Mouse (Mus musculus): ENCODE measurements around the gene Akap2. TPM values are rescaled to one million over a fixed set of nuclear protein-coding genes. Genes with fewer than 3 reads are reported as not detected.

The Akap2 gene
- polyA plus RNA-seq, 2 experiments = 0.76 to 1.5 TPM

GRCm38 (mm10) chr4:57716735-57717134, 722 bp upstream of the Akap2 start:
- ATAC-seq (ENCODE audit: insufficient read depth) (no peak), DNase-seq (ENCODE audit: low read depth in 3 of 3, low spot score in 3 of 3) (no peak)
- 56% methylated on average over 4 of the region's 4 CpGs for WGBS (ENCODE audit: insufficient replicate concordance)

DNA sequence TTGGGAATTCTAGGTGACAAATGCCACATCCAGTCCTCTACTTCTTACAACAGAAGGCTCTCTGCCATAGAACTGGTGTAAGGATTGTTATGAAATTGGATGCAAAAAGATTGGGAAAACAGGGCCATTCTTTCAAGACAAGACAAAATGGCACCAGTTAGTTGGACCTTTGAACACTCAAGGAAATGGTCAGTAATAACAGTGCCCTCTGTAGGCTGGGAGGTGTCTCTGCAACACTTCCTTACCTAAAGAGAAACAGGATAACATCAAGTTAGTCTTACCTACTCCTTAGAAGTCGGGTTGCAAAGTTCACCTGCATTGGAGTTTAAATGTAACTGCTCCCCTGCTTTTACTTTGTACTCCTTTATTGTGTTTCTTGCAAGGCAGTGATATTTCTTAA, 1.9 kb downstream of the Akap2 start:
- H3K9ac ChIP-seq (replicated peaks) = no peak overlapping the region
- no peak overlapping the region for H3K4me3 ChIP-seq (ENCODE audit: insufficient read depth in 1 of 2, low read depth in 2 of 2, low read length in 2 of 2)
- H3K27me3 ChIP-seq (ENCODE audit: control insufficient read depth, insufficient read depth, low read length) = no peaks in the 10 kb centered on the region
- no peaks in the 10 kb centered on the region for H3K4me1 ChIP-seq (replicated peaks; ENCODE audit: control insufficient read depth in 2 of 2, insufficient read depth in 2 of 2, low read length in 1 of 2)
- H3K27ac ChIP-seq = no peak overlapping the region
- WGBS (ENCODE audit: insufficient replicate concordance) = 43% methylated on average over 1 of the region's 1 CpGs
- H3K9me3 ChIP-seq (ENCODE audit: control insufficient read depth, low read length) = no peaks in the 10 kb centered on the region
- no peaks in the 10 kb centered on the region for H3K36me3 ChIP-seq (replicated peaks; ENCODE audit: control insufficient read depth, insufficient read depth, low read depth)
- ATAC-seq (ENCODE audit: insufficient read depth) (no peak), DNase-seq (ENCODE audit: low read depth in 3 of 3, low spot score in 3 of 3) (no peak)
- no peak overlapping the region for H3K4me2 ChIP-seq (ENCODE audit: low read depth)
- TF ChIP-seq CTCF (IDR thresholded peaks at IDR 0.05; ENCODE audit: low read depth) = 0 out of 2 replicates have a peak, but pooled peaks have one; percentile 18
- no peak for TF ChIP-seq EP300 (IDR thresholded peaks at IDR 0.05; ENCODE audit: low read depth)

More at GRCm38 (mm10) chr4:57716735-57717134, 722 bp upstream of the Akap2 start:
- no peak overlapping the region for H3K4me3 ChIP-seq (ENCODE audit: insufficient read depth in 1 of 2, low read depth in 2 of 2, low read length in 2 of 2)
- TF ChIP-seq EP300 (IDR thresholded peaks at IDR 0.05; ENCODE audit: low read depth) (no peak), CTCF (IDR thresholded peaks at IDR 0.05; ENCODE audit: low read depth) (no peak)
- H3K9ac ChIP-seq (replicated peaks) = no peak overlapping the region
- H3K4me2 ChIP-seq (ENCODE audit: low read depth) = no peak overlapping the region
- no peak overlapping the region for H3K27ac ChIP-seq
- H3K36me3 ChIP-seq (replicated peaks; ENCODE audit: control insufficient read depth, insufficient read depth, low read depth) = no peaks in the 10 kb centered on the region
- H3K27me3 ChIP-seq (ENCODE audit: control insufficient read depth, insufficient read depth, low read length) = no peaks in the 10 kb centered on the region
- H3K4me1 ChIP-seq (replicated peaks; ENCODE audit: control insufficient read depth in 2 of 2, insufficient read depth in 2 of 2, low read length in 1 of 2) = no peaks in the 10 kb centered on the region
- no peaks in the 10 kb centered on the region for H3K9me3 ChIP-seq (ENCODE audit: control insufficient read depth, low read length)

DNA sequence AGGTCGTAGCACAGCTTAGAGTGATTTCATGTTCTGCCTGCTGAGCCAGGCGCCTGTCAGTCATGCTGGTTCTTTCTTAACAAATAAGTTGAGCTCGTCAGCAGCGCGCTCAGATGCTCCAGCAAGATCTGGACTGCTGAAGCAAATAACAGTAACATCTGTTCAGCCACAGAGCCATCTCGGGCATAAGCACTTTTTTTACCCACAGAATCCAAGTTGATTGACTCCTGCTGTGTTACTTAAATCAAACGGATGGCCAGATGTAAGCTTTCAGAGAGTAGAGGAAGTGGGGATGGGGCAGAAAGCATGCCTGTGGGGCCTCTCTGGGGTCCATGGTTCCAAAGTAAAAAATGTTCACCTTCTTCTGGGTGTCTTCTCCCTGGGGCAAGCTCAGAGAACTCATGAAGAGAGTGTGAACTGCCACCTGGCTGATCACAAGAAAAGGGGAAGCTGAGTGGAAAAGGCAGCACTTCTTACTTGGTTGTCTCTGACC, 3.5 kb downstream of the Akap2 start:
- DNase-seq (ENCODE audit: low read depth in 3 of 3, low spot score in 3 of 3) (no peak), ATAC-seq (ENCODE audit: insufficient read depth) (no peak)
- H3K9me3 ChIP-seq (ENCODE audit: control insufficient read depth, low read length) = no peaks in the 10 kb centered on the region
- TF ChIP-seq EP300 (IDR thresholded peaks at IDR 0.05; ENCODE audit: low read depth) (no peak), CTCF (IDR thresholded peaks at IDR 0.05; ENCODE audit: low read depth) (no peak)
- no peak overlapping the region for H3K27ac ChIP-seq
- no peaks in the 10 kb centered on the region for H3K4me1 ChIP-seq (replicated peaks; ENCODE audit: control insufficient read depth in 2 of 2, insufficient read depth in 2 of 2, low read length in 1 of 2)
- no peak overlapping the region for H3K4me3 ChIP-seq (ENCODE audit: insufficient read depth in 1 of 2, low read depth in 2 of 2, low read length in 2 of 2)
- H3K36me3 ChIP-seq (replicated peaks; ENCODE audit: control insufficient read depth, insufficient read depth, low read depth) = no peaks in the 10 kb centered on the region
- WGBS (ENCODE audit: insufficient replicate concordance) = 23% methylated on average over 7 of the region's 7 CpGs
- H3K4me2 ChIP-seq (ENCODE audit: low read depth) = no peak overlapping the region
- H3K9ac ChIP-seq (replicated peaks) = no peak overlapping the region
- H3K27me3 ChIP-seq (ENCODE audit: control insufficient read depth, insufficient read depth, low read length) = no peaks in the 10 kb centered on the region

GRCm38 (mm10) chr4:57722296-57722695, 4.8 kb downstream of the Akap2 start:
- Histone ChIP-seq H3K9ac (replicated peaks) (no peak overlapping the region), H3K27me3 (ENCODE audit: control insufficient read depth, insufficient read depth, low read length) (no peaks in the 10 kb centered on the region), H3K9me3 (ENCODE audit: control insufficient read depth, low read length) (no peaks in the 10 kb centered on the region), H3K4me2 (ENCODE audit: low read depth) (no peak overlapping the region), H3K4me1 (replicated peaks; ENCODE audit: control insufficient read depth in 2 of 2, insufficient read depth in 2 of 2, low read length in 1 of 2) (no peaks in the 10 kb centered on the region), H3K36me3 (replicated peaks; ENCODE audit: control insufficient read depth, insufficient read depth, low read depth) (no peaks in the 10 kb centered on the region), H3K27ac (no peak overlapping the region), H3K4me3 (ENCODE audit: insufficient read depth in 1 of 2, low read depth in 2 of 2, low read length in 2 of 2) (no peak overlapping the region)
- no peak for ATAC-seq (ENCODE audit: insufficient read depth)
- DNase-seq (ENCODE audit: low read depth in 3 of 3, low spot score in 3 of 3) = no peak
- 74% methylated on average over 4 of the region's 4 CpGs for WGBS (ENCODE audit: insufficient replicate concordance)
- no peak for TF ChIP-seq EP300 (IDR thresholded peaks at IDR 0.05; ENCODE audit: low read depth)
- TF ChIP-seq CTCF (IDR thresholded peaks at IDR 0.05; ENCODE audit: low read depth) = no peak

DNA sequence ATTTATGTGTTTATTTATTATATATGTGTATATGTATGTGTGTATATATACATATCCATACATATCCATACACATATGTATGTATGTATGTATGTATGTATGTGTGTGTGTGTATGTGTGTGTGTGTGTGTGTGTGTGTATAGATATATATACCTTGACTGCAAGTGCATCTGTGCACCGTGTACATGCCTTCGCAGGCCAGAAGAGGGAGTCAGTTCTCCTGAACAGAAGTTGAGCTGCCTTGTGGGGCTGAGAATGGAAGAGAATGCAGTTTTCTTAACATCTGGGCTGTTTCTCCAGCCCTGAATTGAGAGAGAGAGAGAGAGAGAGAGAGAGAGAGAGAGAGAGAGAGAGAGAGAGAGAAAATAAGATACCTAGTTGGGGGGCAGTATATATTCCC, 6.2 kb downstream of the Akap2 start:
- DNase-seq (ENCODE audit: low read depth in 3 of 3, low spot score in 3 of 3) (no peak), ATAC-seq (ENCODE audit: insufficient read depth) (no peak)
- Histone ChIP-seq H3K27ac (no peak overlapping the region), H3K9ac (replicated peaks) (no peak overlapping the region), H3K36me3 (replicated peaks; ENCODE audit: control insufficient read depth, insufficient read depth, low read depth) (no peaks in the 10 kb centered on the region), H3K9me3 (ENCODE audit: control insufficient read depth, low read length) (no peaks in the 10 kb centered on the region), H3K4me3 (ENCODE audit: insufficient read depth in 1 of 2, low read depth in 2 of 2, low read length in 2 of 2) (no peak overlapping the region), H3K27me3 (ENCODE audit: control insufficient read depth, insufficient read depth, low read length) (no peaks in the 10 kb centered on the region), H3K4me1 (replicated peaks; ENCODE audit: control insufficient read depth in 2 of 2, insufficient read depth in 2 of 2, low read length in 1 of 2) (no peaks in the 10 kb centered on the region), H3K4me2 (ENCODE audit: low read depth) (no peak overlapping the region)
- TF ChIP-seq EP300 (IDR thresholded peaks at IDR 0.05; ENCODE audit: low read depth) (no peak), CTCF (IDR thresholded peaks at IDR 0.05; ENCODE audit: low read depth) (peak; percentile 39; the same call in 1 of the 2 replicates)
- 50% methylated on average over 2 of the region's 2 CpGs for WGBS (ENCODE audit: insufficient replicate concordance)

Data from liver, embryonic 14.5 days (tissue).